In the genomic region with DNA sequence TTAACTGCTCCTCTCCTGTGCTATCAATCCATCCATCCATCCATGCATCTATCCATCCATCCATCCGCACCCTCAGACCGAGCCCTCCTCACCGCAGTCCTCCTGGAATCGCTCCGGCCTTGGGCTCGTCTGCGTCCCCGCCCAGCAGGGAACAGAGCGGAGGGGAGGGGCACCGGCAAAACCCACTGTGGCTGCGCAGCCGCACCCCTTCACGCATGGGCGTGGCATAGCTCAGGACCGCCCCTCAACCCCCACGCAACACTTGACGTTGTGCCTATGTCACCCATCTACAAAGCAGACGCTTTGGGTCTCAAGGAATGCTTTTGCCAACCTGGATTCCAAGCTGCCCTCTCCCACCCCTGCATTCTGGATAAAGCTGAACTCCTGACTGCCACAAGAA, we compare ENCODE assay signal across 8 mouse cellular contexts. TPM values are rescaled to one million over a fixed set of nuclear protein-coding genes. Genes with fewer than 3 reads are reported as not detected.
A peak's percentile ranks its signal among the peaks of the same experiment; 100 is the strongest.
DNase-seq lines count a peak whose midpoint lies in the region; ATAC-seq and TF ChIP-seq lines count a peak whose summit lies in the region.

A gene (minus strand): TSS at position 137 of the 400 bp plus-strand sequence.

- H3K27ac ChIP-seq in lung, embryonic 15.5 days, result no peak within 1 kb of the TSS
- no peak within 1 kb of the TSS for H3K27ac ChIP-seq in thymus, adult 2 months (ENCODE audit: control insufficient read depth, insufficient read depth, low read length)

- DNase-seq in MN1 (ENCODE audit: low spot score), result peak; percentile 91
- DNase-seq in cerebellum, adult 8-10 months, result peak; percentile 96
- DNase-seq in frontal cortex, adult 2 months (ENCODE audit: extremely low spot score in 1 of 2, low spot score in 1 of 2), result peak; percentile 91 to 96
- DNase-seq in layer of hippocampus, adult 9-11 months, result peak; percentile 94
- DNase-seq in ovary, adult 18-20 months (ENCODE audit: low spot score), result peak; percentile 79
- DNase-seq in thymus, adult 2 months, result peak; percentile 58

- WGBS in lung, embryonic 15.5 days, result 4% methylated on average over 18 of the region's 18 CpGs
- WGBS in thymus, adult 2 months, result 24% methylated on average over 18 of the region's 18 CpGs

- peaks cover 14% of the 10 kb centered on the region for H3K27me3 ChIP-seq in lung, embryonic 15.5 days
- peaks cover 8% of the 10 kb centered on the region; the same call in 1 of the 2 replicates for H3K27me3 ChIP-seq in thymus, adult 2 months (ENCODE audit: control insufficient read depth, insufficient read depth, low read length)

- peak within 1 kb of the TSS; percentile 27 for H3K9ac ChIP-seq in lung, embryonic 15.5 days

- H3K4me2 ChIP-seq in lung, embryonic 15.5 days, result peak within 1 kb of the TSS; percentile 100

- no peak for TF ChIP-seq POLR2A in thymus, adult 2 months (IDR thresholded peaks at IDR 0.05; ENCODE audit: control insufficient read depth, extremely low read depth, insufficient read depth, low read length, poor library complexity)

- H3K4me1 ChIP-seq in lung, embryonic 15.5 days, result peaks cover 36% of the 10 kb centered on the region
- H3K4me1 ChIP-seq in thymus, adult 2 months (replicated peaks; ENCODE audit: control insufficient read depth, insufficient read depth, low read length), result peaks cover 19% of the 10 kb centered on the region

- peak within 1 kb of the TSS; percentile 71 for H3K4me3 ChIP-seq in lung, embryonic 15.5 days
- no peak within 1 kb of the TSS for H3K4me3 ChIP-seq in thymus, adult 2 months (ENCODE audit: control insufficient read depth, insufficient read depth, low read length)

- H3K9me3 ChIP-seq in lung, embryonic 15.5 days, result no peaks in the 10 kb centered on the region

- H3K36me3 ChIP-seq in lung, embryonic 15.5 days, result peaks cover 33% of the 10 kb centered on the region
- no peaks in the 10 kb centered on the region for H3K36me3 ChIP-seq in thymus, adult 2 months (ENCODE audit: control insufficient read depth, insufficient read depth, low read length)

- TF ChIP-seq CTCF in thymus, adult 2 months (IDR thresholded peaks at IDR 0.05; ENCODE audit: borderline replicate concordance, control insufficient read depth, extremely low read depth, insufficient read depth, low read length, poor library complexity), result no peak

- peak; percentile 37 to 43; a peak in 3 of 4 replicates for ATAC-seq in hematopoietic stem cell, adult 5-6 weeks (replicated peaks in 1 of 2; ENCODE audit: insufficient read depth in 1 of 2, low FRiP score in 2 of 2, low TSS enrichment in 1 of 2, low read depth in 1 of 2, poor library complexity in 2 of 2, severe bottlenecking in 2 of 2)
- peak; percentile 49; the same call in 1 of the 2 replicates for ATAC-seq in lung, embryonic 15.5 days (ENCODE audit: borderline replicate concordance, extremely low read depth, low FRiP score, low TSS enrichment)

RNA-seq across cellular contexts. Expression of the gene that starts here (rescaled TPM):
- polyA plus RNA-seq in frontal cortex, adult 2 months (2012; rRNA removed), result 153 and 157 TPM in 2 replicates
- total RNA-seq in hematopoietic stem cell, adult 5-6 weeks (2017), result 8.4 and 15.2 TPM in 2 replicates
- polyA plus RNA-seq in lung, embryonic 15.5 days (2015; fragmentation: Nextera tagmentation; extraction: Ambion mirVana), result 16.0 and 16.6 TPM in 2 replicates
- polyA plus RNA-seq in thymus, adult 2 months (2012; rRNA removed), result 45.8 and 50.9 TPM in 2 replicates
